Mouse (Mus musculus) adrenal gland, postnatal 25 days (tissue): ENCODE results near the gene Sgpp2. TPM values are rescaled to one million over a fixed set of nuclear protein-coding genes. Genes with fewer than 3 reads are reported as not detected.
A peak's percentile ranks its signal among the peaks of the same experiment; 100 is the strongest.

Experiments
- DNase-seq: peaks from one replicate; pipeline ENCODE4 v3.0.0; 2021; ENCODE audit warnings: mixed read lengths
- total RNA-seq: library from RNA; stranded (reverse); gene quantifications from 2 replicates; pipeline ENCODE4 v1.2.3, GENCODE M21; 2021

The Sgpp2 gene
- total RNA-seq, 1 experiment from 2014 or later, result 0.79 TPM

DNA sequence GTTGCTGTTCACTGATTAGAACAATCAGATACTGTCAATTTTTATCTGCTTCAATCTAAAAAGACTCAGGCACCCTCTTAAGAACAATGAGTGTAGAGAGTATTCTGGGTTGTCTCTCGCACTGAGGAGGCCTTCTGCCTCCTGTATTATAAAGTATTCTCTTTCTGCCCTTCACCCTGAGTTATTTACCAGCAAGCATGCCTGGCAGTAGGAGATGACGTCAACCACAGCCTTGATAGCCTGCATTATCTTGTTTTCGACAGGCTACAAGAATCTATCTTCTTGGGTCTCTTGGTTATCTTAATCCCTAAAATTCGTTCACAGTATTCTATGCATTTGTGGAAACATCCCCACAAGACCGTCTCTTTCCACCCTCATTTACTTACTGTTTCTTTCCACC, 29.8 kb downstream of the Sgpp2 start:
- no peak for DNase-seq

DNA sequence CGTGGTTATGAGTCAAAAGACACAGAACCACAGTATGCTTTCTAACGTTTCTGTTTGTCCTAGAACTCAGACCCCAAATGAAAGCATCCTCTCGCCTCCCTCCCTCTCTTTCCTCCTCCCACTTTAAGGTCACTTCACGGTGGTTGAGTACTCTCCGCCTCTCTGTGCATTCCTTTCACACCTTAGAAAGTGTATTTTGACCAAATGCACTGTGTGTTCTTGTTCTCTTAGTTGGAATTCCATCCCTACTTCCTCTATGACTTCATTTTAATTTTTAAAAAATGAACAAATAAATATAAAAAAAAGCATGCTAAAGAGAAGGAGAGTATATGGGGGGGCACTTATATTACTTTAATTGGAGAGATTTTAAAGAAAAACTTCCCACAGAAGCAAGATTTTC, 30.4 kb downstream of the Sgpp2 start:
- no peak for DNase-seq

GRCm38 (mm10) chr1:78347317-78347806, 37.2 kb downstream of the Sgpp2 start:
- DNase-seq, result no peak

- DNase-seq, result no peak
Observed at GRCm38 (mm10) chr1:78349219-78349618, 39.1 kb downstream of the Sgpp2 start.

DNA sequence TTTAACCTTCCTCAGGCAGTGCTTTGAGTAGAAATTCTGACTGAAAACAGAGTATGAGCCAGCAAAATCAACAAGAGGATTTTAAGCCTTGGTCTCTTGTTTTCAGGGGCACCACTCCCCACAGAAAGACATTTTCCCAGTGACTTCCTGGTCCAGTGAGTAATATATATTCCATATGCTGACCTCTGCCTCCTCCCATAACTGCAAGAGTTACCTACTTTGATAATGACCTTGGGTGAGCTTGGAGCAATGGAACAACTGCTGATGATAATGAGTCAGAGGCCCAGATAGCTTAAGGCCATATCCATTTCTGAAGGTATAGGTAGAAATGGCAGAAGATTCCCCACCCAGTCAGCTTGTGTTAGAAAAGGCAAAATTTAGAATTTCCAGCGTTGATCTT, 43.1 kb downstream of the Sgpp2 start:
- no peak for DNase-seq

GRCm38 (mm10) chr1:78355123-78355522, 45.0 kb downstream of the Sgpp2 start:
- DNase-seq, result peak; percentile 92

DNA sequence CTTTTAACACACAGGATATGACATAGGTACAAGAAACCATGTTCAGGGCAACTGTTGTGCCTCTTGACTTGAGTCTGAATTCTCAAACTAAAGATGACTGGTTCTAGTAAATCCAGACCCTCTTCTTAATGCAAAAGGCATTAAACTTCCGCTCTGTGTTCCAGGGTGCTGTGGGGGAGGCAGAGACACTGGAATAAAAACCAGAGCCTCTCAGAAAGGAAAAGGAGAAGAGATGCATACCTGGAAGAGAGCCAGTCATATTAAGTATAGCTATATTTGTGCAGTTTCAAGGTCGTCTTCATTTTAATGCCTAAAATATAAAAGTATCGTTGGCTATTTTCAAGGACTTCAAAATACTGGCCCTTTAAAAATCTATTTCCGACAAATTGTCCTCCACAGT, 47.3 kb downstream of the Sgpp2 start:
- no peak for DNase-seq

DNA sequence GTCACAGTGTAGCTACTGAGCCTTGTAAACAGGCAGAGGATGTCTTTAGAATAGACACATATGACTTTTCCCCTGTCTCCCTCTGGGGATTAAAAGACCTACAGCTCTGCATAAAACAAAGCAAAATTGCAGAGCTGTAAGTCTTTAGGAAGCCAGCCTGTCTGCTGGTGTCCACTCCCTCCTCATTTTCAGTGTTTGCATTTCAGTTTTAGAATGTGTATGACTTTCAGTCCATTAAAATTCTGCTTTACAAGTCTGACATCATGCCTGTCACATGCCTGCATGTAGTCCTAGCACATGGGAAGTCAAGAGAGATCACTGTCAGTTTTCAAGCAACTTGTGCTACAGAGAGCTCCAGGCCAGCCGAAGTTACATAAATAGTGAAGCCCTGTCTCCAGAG, 47.7 kb downstream of the Sgpp2 start:
- DNase-seq, result no peak

DNA sequence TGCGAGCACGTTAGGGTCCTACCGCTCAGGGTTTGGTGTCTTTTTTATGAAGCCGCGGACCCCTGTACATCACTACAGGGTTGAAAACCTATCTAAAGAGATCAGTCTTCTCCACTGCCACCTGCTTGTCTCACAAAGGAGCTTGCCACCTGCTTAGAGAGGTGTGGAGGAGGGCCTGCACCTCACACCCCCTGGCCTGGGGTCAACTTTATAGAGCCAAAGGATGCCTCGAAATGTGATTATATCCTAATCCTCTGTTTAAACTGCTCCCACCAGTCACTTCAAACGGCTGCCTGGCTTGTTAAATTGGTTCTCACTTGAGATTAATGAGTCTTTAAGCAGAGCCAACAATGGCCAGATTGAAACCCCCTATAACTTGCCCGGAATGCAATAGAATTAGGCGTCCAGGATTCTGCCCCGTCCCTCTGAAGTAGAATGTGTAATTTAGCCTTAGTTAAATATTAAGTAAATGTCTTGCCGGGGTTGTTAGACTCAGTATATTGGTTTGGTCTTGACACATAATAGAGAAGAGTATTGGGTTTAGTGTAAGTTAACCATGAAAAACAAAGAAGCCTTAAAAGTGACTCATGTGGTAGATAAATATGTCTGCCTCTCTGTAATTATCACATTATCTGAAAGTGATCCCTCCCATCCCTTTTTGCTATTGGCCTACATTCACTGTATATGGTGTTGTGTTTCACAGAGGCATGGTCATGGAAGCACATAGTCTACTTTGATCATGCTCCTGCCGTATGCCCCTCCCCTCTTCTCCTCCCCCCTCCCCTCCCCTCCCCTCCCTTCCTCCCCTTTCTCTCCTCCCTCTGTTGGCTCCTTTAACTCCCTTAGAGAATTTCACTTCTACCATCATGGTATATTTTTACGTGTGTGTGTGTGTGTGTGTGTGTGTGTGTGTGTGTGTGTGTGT, 54.1 kb downstream of the Sgpp2 start:
- no peak for DNase-seq

- DNase-seq, result no peak
Observed at GRCm38 (mm10) chr1:78367806-78368205, 57.7 kb downstream of the Sgpp2 start.

DNA sequence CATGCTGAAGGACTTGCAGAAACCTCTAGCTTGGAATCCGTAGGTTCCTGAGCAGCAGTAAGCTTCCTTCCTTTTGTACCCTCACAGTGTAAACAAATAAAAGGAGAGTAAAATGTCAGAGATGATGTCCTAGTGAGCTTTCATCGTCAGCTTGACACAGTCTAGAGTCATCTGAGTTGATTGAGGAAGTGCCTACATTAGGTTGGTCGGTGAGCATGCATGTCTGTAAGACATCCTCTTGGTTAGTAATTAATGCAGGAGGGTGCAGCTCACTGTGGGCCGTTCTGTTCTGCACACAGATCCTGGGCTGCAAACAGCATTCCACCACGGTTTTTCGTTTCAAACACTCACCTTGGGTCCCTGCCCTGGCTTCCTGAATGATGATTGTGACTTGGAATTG, 60.0 kb downstream of the Sgpp2 start:
- DNase-seq, result no peak

DNA sequence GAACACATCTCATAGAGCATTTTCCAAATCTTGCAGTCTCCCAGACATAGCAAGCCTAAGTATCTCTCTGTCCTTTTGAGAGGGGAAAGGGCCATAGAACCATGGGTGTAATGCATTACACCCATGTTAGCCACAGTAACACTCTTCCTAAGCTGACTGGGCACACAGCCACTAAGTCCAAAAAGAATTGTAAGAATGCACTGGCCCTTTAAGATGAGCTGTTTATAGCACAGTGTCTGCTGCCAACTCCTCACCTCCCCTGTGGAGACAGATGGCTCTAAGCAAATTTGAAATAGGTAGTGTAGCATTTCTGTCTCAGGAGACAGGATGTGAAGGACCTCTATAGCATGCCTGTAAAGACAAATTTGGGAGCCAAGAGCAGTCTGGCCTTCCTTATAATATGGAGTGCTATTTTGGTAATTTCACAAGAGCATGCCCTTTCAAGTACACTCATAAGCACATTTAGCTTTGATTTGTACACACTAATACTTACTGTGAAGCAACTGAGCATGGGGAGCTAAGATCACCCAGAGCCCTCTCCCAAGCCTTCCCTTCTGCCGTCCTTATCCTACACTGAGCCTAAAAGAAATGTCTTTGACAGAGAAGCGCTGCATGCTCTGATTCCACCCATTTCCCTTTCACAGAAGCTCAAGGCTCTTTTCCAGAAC, 61.6 kb downstream of the Sgpp2 start:
- peak; percentile 5 for DNase-seq

DNA sequence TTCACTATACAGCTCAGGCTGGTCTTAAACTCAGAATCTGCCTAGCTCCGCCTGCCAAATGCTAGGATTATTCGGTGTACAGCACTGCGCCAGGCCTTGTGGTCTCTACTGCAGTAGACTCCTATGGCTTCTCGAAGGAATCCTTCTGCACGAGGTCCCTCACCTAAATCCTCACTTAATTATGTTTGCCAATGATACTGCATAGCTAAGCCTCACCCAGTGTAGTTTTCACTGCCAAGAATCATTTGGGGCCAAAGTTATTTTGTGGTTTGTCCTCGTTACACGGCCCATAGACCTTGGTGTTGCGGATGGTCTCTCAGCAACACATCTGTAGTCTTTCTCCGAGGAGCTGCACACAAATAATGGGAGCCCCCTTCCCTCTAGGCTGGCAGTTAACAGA, 62.2 kb downstream of the Sgpp2 start:
- DNase-seq, result no peak

GRCm38 (mm10) chr1:78373836-78374235, 63.7 kb downstream of the Sgpp2 start:
- DNase-seq, result no peak

GRCm38 (mm10) chr1:78375058-78375457, 64.9 kb downstream of the Sgpp2 start:
- DNase-seq, result no peak

GRCm38 (mm10) chr1:78380950-78381349, 70.8 kb downstream of the Sgpp2 start:
- no peak for DNase-seq

DNA sequence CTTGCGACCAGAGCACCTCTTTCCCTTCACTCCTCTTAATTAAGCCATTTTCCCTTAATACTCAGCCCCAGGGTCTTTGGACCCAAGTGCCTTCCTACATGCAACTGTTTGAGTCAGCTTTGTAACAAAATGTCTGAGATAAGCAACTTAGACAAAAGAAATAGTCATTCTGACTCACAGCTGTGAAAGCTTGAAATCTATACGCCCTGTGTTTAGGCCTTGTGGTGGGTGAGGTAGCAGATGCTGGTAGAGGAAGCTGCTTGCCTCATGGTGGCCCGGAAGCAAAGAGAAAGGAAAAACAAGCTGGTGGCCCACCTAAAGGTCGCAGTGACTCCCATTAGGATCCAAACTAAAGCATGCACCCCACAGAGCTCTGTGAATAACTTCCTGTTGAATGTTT, 77.7 kb downstream of the Sgpp2 start:
- no peak for DNase-seq

DNA sequence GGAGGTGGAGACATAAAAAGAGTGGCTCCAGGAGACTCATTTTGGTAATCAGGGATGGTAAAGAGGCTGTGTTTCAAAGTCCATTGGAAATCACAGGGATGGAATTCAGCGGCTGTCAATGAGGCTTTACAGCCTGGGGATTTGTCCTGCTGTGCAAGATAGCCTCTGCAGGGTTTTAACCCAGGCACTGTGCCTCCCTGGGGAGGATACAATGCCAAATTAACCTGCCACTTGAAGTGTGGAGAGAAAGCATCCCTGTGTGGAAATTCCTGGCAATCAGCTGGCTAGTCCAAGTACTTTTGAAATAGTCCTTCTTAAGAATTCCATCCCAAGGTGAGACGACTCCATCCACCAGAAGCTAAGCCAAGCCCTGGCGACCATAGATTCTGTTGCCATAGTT, 78.7 kb downstream of the Sgpp2 start:
- DNase-seq, result no peak

DNA sequence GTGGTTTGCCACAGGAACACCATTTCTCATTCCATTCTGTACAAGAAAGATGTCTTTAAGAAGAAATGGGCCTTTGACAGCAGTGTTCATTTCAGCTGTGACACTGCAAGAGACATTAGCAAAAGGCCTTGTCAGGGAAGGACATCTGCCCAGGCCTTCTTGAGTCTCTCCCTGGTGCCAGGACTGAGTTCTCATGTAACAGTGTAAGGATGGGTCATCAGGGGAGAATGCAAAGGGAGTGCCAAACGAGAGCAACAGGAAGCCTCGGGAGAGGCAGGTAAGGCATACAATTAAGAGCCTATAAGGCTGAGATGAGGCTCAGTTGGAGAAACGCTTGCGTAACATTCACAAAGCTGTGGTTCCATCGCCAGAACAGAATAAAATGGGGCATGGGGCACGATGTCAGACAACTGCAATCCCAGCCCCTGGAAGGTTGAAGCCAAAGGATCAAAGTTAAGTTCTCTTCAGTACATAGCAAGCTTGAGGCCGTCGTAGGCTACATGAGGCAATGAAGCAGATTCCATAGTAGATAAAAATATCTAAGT, 85.1 kb downstream of the Sgpp2 start:
- DNase-seq, result no peak

GRCm38 (mm10) chr1:78395737-78396136, 85.6 kb downstream of the Sgpp2 start:
- no peak for DNase-seq

DNA sequence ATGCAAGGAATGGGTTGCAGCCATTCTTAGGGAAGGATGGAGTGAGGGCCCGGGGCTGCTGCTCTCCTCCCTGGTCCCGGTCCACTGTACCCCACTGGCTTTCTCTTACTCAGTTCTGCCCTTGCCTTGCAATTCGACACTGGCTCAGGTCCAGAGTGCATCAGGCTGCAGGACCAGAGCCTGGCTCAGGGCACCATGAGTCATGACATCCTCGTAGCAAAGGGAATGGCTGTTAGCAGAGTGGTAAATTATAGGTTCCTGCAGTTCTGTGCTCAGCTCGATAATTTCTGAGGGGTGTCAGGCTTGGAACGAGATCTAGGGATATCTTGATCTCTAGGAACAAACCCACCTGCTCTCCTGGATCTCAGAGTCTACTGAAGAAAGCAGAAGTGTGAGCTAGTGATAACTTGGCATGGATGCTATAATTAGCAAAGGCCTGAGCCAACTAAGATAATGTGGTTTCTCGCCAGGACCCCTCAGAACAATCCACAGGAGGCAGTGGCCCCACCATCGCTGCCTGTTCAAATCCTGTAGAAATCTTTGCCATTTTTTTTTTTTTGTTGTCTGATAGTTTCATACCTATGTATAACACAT, 86.3 kb downstream of the Sgpp2 start:
- DNase-seq, result peak; percentile 80

- DNase-seq, result no peak
Observed at GRCm38 (mm10) chr1:78399755-78400154, 89.6 kb downstream of the Sgpp2 start.

DNA sequence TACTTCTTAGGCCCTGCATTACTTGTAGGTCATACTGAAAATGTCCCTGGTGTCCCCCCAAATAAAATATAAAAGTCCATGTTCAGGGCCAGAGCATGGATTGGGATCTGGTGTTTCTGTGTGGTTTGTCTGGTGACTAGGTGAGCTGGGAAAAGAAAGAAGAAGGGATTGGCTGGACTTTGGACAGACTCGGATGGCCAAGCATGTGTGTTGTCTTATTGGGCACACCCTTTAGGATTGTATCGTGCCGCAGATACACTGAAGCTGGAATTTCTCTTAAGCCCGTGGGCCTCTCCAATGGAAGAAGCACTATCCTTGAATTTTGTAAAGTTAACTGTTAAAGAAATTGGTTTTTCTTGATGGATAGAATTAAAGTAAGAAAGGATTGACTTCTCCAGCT, 91.3 kb downstream of the Sgpp2 start:
- no peak for DNase-seq
